Mouse (Mus musculus) spleen, adult 2 months (tissue): ENCODE results near the gene Tgtp2.

Source experiments
- CTCF ChIP-seq: fragments of 200-500 bp; IDR thresholded peaks from 2 replicates; pipeline ENCODE4 v1.5.1; 2011; ENCODE audit warnings: mild to moderate bottlenecking, inconsistent platforms; ENCODE audit not compliant: insufficient read depth, insufficient read length, insufficient replicate concordance; ENCODE audit errors: extremely low read depth
- POLR2A ChIP-seq: fragments of 200-500 bp; IDR thresholded peaks from 2 replicates; pipeline ENCODE4 v1.6.1; 2011; ENCODE audit warnings: low read depth, low read length, inconsistent platforms

DNA sequence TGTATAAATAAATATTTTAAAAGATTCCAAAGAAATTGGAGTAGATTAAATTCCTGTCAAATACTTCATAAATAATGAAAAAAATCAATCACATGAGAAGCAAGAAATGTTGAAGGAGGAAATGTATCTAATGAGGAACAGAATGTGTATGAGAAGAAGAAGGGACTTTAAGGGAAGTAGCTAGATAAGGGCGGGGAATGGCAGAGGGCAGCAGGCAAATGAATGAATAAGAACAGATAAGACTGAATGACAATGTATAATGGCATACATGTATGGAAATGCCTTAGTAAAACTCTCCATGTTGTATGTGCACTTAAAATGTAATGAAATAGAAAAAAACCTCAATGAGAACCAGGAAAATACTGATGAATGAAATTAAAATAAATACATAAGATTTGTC lies 4.4 kb upstream of the Tgtp2 start:
- TF ChIP-seq CTCF: no peak
- no peak for TF ChIP-seq POLR2A
